Mouse (Mus musculus): Measurements from ENCODE around the gene Tyms. TPM values are rescaled to one million over a fixed set of nuclear protein-coding genes. Genes with fewer than 3 reads are reported as not detected.

Gene Tyms
- total RNA-seq (2021), result 1 to 10 TPM; 7.1 to 7.9 TPM
- long read RNA-seq, experiment 1, partial matches to known transcripts, result 1 of 5 reads
- long read RNA-seq, experiment 1, other reads (novel, unspliced or antisense), result 1 of 5 reads
- long read RNA-seq, experiment 2, transcript Tyms-201 (7 exons, 3,163 nt), result major isoform, 7 of 11 reads
- long read RNA-seq, experiment 2, partial matches to known transcripts, result 1 of 11 reads
- long read RNA-seq, experiment 2, other reads (novel, unspliced or antisense), result 3 of 11 reads

GRCm38 (mm10) chr5:30072825-30073821, at the start of gene Tyms:
TSS of gene Tyms (minus strand) at chr5:30073617.
- DNase-seq (ENCODE audit: low spot score in 2 of 2), result peak; percentile 58 to 66

DNA sequence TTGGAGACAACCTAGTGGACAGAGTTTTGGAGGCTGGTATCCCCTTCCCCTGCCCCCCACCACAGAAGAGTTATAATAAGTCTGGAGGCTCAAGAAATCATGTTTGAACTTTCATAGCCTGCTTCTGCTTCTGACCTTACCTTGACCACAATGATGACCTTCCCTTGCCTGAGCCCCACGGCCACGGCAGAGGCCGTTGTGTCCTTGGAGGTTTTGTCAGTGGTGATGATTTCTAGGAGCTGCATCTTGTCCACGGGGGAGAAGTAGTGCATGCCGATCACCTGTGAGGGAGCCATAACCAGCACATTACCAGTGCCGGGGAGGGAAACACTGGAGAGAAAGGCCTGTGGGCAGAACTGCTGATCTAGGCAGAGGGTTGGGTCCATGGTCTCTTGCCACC, 49.1 kb upstream of the Tyms start:
- DNase-seq (ENCODE audit: low spot score in 2 of 2), result no peak

DNA sequence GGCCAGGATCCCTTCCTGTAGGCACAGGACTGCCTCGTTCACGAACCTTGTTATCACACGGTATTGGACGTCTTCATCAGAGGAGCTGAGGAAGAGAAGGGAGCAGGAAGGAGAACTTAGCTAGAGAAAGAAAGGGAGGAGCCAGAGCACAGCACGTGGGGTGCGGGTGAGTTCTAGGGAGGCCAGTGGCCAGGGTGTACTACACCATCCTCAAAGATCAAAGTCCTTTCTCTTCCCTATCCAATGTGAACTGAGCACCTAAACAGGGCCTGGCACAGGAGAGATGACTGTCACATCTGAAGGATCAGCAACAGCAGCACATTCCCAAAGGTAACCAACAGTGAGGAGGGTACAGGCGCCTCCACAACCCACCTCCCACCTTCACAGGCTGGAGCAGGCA, 46.7 kb upstream of the Tyms start:
- DNase-seq (ENCODE audit: low spot score in 2 of 2), result no peak

DNA sequence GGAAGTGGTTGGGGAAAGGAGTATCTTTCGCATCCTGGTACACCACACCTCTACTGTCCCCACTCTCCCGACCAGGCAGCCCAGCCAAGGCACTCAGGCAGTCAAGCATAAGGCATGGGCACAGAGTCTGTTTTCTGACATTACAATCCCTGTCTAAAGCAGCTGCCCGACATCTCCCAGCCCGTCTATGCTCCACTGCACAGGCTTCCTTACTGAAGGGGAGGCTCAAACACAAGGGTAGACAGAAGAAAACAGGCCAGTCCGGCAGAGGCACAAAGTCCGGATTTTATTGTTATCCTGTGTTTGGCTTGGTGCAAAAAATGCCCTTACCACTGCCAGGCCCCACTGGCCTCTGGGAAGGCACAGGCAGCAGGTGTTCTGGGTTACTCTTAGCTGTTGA, 45.7 kb upstream of the Tyms start:
- no peak for DNase-seq (ENCODE audit: low spot score in 2 of 2)

- no peak for DNase-seq (ENCODE audit: low spot score in 2 of 2)
Observed at GRCm38 (mm10) chr5:30118018-30118417, 44.6 kb upstream of the Tyms start.

DNA sequence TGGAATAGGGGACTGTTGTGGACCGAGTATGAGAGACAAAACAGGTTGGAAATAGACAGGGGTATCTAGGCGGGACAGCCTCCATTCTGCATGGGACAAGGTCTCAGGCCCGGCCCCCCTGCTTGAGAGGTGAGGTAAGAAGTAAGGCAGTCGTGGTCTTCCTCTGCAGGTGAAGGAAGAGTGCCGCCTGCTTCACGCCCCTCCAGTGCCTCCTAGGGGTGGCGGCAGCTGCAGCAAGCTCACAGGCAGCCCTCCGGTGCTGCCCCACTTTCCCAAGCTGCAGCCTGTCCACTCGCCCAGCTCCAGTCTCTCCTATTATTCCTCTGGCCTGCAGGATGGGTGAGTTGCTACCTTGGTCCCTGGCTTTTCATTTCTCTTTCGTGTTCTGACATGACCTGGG, 42.3 kb upstream of the Tyms start:
- DNase-seq (ENCODE audit: low spot score in 2 of 2), result no peak

DNA sequence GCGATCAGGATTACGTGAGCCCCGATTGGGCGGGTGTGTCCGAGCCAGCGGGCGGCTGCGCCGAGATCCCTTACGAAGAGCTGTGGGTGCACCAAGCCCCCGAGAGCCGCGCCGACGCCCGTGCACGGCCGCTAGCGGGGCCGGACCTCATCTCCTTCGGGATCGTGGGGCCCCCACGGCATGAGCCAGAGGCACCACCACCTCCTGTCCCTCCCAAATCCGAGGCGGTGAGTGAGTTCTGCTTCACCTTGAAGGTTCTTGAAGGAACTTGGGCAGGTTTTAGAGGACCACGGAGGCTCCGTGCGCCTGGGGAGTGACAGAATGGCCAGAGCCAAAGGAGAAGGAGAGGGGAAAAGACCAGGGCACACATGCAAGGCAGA, 41.3 kb upstream of the Tyms start:
- DNase-seq (ENCODE audit: low spot score in 2 of 2), result no peak

DNA sequence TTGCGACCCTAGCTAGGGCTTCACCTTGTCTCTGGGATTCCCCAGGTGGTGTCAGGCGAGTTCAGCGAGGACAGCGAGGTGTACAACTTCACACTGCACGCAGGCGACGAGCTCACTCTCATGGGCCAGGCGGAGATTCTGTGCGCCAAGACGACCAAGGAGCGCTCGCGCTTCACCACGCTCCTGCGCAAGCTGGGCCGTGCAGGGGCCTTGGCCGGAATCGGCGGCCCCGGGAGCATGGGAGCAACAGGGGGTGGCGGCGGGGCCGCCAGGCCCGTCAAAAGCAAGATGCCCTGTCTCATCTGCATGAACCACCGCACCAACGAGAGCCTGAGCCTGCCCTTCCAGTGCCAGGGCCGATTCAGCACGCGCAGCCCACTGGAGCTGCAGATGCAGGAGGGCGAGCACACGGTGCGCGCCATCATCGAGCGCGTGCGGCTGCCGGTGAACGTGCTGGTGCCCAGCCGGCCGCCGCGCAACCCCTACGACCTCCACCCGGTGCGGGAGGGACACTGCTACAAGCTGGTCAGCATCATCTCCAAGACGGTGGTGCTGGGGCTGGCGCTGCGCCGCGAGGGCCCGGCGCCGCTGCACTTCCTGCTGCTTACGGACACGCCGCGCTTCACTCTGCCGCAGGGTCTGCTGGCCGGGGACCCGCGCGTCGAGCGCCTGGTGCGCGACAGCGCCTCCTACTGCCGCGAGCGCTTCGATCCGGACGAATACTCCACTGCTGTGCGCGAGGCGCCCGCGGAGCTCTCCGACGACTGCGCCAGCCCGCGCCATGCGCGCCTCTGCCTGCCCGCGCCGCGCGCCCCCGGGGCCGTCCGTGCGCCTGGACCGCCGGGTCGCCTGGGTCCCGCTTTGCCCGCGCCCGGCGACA, 40.7 kb upstream of the Tyms start:
- DNase-seq (ENCODE audit: low spot score in 2 of 2), result peak; percentile 78

GRCm38 (mm10) chr5:30112533-30113068, 39.2 kb upstream of the Tyms start:
- DNase-seq (ENCODE audit: low spot score in 2 of 2), result no peak

GRCm38 (mm10) chr5:30111771-30112170, 38.4 kb upstream of the Tyms start:
- DNase-seq (ENCODE audit: low spot score in 2 of 2), result no peak

DNA sequence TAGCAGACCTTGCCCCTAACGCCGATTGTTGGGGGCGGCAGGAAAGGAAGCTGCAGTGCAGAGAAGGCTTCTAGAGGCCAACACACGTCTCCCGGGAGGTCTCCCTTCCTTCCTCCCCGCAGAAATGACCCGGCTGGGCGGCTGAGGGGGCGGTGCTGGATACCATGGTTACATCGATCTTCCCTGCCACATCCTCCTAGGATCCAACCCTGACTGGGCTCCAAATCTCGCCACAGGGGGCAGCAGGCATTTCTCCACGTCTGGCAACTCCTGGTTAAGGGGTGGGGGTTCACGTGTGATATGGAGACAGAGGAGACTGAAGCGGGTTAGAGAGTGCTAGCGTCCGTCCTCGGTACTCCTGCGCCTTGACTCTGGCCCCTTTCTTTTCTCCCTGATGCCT, 37.7 kb upstream of the Tyms start:
- DNase-seq (ENCODE audit: low spot score in 2 of 2), result peak; percentile 48 to 50

GRCm38 (mm10) chr5:30110371-30111060, 37.1 kb upstream of the Tyms start:
- no peak for DNase-seq (ENCODE audit: low spot score in 2 of 2)

DNA sequence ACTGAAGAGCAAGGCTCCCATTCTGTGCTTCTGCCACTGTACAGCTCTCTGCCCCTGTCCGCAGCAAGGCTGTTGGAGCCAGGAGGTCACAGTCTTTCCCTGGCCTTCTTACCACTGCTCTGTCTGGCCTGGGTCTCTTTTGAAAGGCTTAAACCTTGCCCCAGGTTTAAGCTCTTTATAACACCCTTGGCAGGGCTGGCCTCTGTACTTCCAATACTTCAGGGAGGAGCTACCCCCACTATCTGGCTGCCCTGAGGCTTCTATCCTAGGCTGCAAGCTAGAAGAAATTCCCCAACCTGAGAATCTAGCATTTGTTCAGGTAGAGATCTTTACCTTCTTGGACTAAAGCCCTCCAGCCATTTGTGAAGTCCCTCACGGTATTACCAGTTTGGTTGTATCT, 36.5 kb upstream of the Tyms start:
- no peak for DNase-seq (ENCODE audit: low spot score in 2 of 2)

GRCm38 (mm10) chr5:30108233-30108632, 34.8 kb upstream of the Tyms start:
- no peak for DNase-seq (ENCODE audit: low spot score in 2 of 2)

DNA sequence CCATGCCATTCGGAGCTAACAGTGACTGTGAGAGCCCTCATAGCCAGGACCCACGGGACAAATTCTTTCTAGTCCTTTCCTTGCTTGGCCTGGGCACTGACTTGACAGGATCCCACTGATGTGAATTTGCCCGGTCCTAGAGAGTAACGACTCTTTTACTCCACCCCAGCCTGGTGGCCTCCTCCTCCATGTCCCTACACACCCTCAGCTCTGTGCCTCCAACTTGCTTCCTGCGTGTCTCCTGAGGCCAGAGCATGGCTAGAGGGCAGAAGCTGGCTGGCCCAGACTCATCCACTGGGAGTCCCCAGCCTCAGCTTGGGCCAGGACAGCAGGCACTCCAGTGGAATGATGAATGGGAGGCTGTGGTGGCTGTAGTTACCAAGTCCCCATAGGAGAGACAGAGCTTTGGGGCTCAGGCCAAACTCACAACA, 34.2 kb upstream of the Tyms start:
- DNase-seq (ENCODE audit: low spot score in 2 of 2), result no peak

DNA sequence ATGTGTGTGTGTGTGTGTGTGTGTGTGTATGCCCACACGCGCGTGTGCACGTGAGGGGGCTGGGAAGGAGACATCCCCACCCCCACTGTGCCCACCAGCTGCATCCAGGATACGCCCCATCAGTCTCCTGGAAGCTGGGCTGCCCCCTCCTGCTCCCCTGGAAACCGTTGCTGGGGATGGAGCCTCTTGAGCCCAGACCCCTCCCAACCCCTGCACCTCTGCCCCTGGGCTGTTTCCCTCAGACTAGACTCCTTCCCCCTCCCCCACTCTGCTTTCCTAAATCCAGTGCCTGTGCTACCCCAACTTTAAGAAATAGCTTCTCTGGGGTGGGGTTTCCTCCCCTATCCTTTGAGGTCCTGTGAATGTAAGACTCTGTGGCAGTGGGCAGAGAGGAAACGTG, 33.8 kb upstream of the Tyms start:
- no peak for DNase-seq (ENCODE audit: low spot score in 2 of 2)

- DNase-seq (ENCODE audit: low spot score in 2 of 2), result no peak
Observed at GRCm38 (mm10) chr5:30106756-30107155, 33.3 kb upstream of the Tyms start.

DNA sequence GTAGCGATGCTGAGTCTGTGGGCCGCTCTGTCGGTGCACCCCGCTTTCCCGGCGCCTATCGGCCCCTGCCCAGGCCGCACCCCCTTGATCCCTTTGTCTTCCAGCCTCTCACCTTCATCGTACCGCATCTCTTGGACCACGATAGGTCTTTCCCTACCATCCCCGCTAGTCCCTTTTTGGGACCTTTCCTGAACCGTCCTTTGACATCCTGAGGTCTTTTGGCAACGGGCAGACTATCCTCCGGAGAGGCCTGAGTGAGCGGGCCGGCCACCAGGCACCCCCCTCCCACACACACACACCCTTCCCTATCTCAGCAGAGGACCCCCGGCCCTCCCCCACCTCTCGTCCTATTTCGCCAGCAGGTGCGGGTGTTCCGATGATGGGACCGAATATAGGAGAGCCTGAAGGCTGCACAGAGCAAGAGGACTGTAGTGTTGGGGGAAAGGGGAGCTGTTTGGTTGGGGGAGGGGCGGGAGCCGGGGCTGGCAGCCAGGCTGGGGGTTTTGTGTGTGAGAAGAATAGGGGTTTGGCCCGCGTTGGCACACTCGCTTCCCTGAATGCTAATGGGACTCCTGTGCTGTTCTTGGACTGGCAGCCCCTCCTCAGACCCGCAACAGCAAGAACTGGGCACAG, 32.4 kb upstream of the Tyms start, which contains the start of gene 3110082J24Rik:
3110082J24Rik (minus strand) TSS at position 419 of the 633 bp plus-strand sequence.
- peak; percentile 35 to 64 for DNase-seq (ENCODE audit: low spot score in 2 of 2)

GRCm38 (mm10) chr5:30104841-30105667, 31.6 kb upstream of the Tyms start, which contains the start of gene Garem2:
TSS of gene Garem2 (plus strand) at chr5:30105161.
- DNase-seq (ENCODE audit: low spot score in 2 of 2), result no peak

Data from layer of hippocampus, postnatal 14 days (tissue).